19 mouse cellular contexts compared by ENCODE assay signal in genomic region chr7:27384134-27384533, GRCm38 (mm10). TPM values are rescaled to one million over a fixed set of nuclear protein-coding genes. Genes with fewer than 3 reads are reported as not detected.
A peak's percentile ranks its signal among the peaks of the same experiment; 100 is the strongest.
DNase-seq lines count a peak whose midpoint lies in the region; ATAC-seq and TF ChIP-seq lines count a peak whose summit lies in the region.
"Had no signal": no experiment of that assay in that cellular context is flagged by ENCODE, and none has a peak within 500 bp of the region (broad histone marks: within the 10 kb centered on the region; RNA-seq: fewer than 3 reads in every experiment).

No protein-coding gene starts in this region.

- no peak overlapping the region for H3K4me3 ChIP-seq in hindbrain, postnatal 0 days (ENCODE audit: low read length)
- H3K4me3 ChIP-seq in hindbrain, embryonic 10.5 days = no peak overlapping the region
- H3K4me3 ChIP-seq in midbrain, embryonic 13.5 days (replicated peaks) = no peak overlapping the region
- H3K4me3 ChIP-seq in midbrain, embryonic 16.5 days (ENCODE audit: low read depth, low read length) = no peak overlapping the region
- H3K4me3 ChIP-seq: embryonic facial prominence, embryonic 12.5 days; heart, adult 2 months; heart, embryonic 15.5 days; limb, embryonic 12.5 days; myocyte; neural tube, embryonic 15.5 days had no signal

- H3K36me3 ChIP-seq in hindbrain, postnatal 0 days (ENCODE audit: insufficient read depth, low read length) = no peaks in the 10 kb centered on the region
- H3K36me3 ChIP-seq in hindbrain, embryonic 10.5 days = no peaks in the 10 kb centered on the region
- no peaks in the 10 kb centered on the region for H3K36me3 ChIP-seq in midbrain, embryonic 13.5 days
- no peaks in the 10 kb centered on the region for H3K36me3 ChIP-seq in midbrain, embryonic 16.5 days (ENCODE audit: control insufficient read depth, insufficient read depth, low read length)
- H3K36me3 ChIP-seq: embryonic facial prominence, embryonic 12.5 days; heart, embryonic 15.5 days; limb, embryonic 12.5 days; neural tube, embryonic 15.5 days had no signal

- no peak overlapping the region for H3K4me2 ChIP-seq in hindbrain, postnatal 0 days (ENCODE audit: low read depth, low read length)
- no peak overlapping the region for H3K4me2 ChIP-seq in midbrain, embryonic 13.5 days (replicated peaks)
- no peak overlapping the region for H3K4me2 ChIP-seq in midbrain, embryonic 16.5 days (ENCODE audit: low read length)
- H3K4me2 ChIP-seq: embryonic facial prominence, embryonic 12.5 days; heart, embryonic 15.5 days; limb, embryonic 12.5 days; midbrain, embryonic 11.5 days; neural tube, embryonic 15.5 days had no signal

- no peak overlapping the region for H3K27ac ChIP-seq in hindbrain, postnatal 0 days
- H3K27ac ChIP-seq in hindbrain, embryonic 10.5 days = no peak overlapping the region
- no peak overlapping the region for H3K27ac ChIP-seq in midbrain, embryonic 13.5 days
- no peak overlapping the region for H3K27ac ChIP-seq in midbrain, embryonic 16.5 days (ENCODE audit: low read length)
- H3K27ac ChIP-seq: embryonic facial prominence, embryonic 12.5 days; heart, adult 2 months; heart, embryonic 15.5 days; limb, embryonic 12.5 days; neural tube, embryonic 15.5 days; stomach, postnatal 0 days had no signal

- H3K9ac ChIP-seq in hindbrain, postnatal 0 days (replicated peaks; ENCODE audit: low read length) = no peak overlapping the region
- 0 out of 2 replicates have a peak overlapping the region, but pooled peaks have one; percentile 7 for H3K9ac ChIP-seq in midbrain, embryonic 13.5 days (replicated peaks)
- H3K9ac ChIP-seq in midbrain, embryonic 16.5 days (ENCODE audit: low read depth, low read length) = no peak overlapping the region
- H3K9ac ChIP-seq: embryonic facial prominence, embryonic 12.5 days; forebrain, postnatal 0 days; heart, embryonic 15.5 days; limb, embryonic 12.5 days; neural tube, embryonic 15.5 days had no signal

- 64% methylated on average over 5 of the region's 5 CpGs for WGBS in hindbrain, postnatal 0 days
- 65% methylated on average over 5 of the region's 5 CpGs for WGBS in hindbrain, embryonic 10.5 days
- WGBS in midbrain, embryonic 13.5 days = 64% methylated on average over 5 of the region's 5 CpGs
- 63% methylated on average over 5 of the region's 5 CpGs for WGBS in midbrain, embryonic 16.5 days

- no peaks in the 10 kb centered on the region for H3K27me3 ChIP-seq in hindbrain, postnatal 0 days (ENCODE audit: insufficient read depth, low read length)
- H3K27me3 ChIP-seq in hindbrain, embryonic 10.5 days (ENCODE audit: insufficient read depth, poor library complexity, severe bottlenecking) = peaks cover 11% of the 10 kb centered on the region
- peaks cover 15% of the 10 kb centered on the region for H3K27me3 ChIP-seq in midbrain, embryonic 13.5 days
- peaks cover 2% of the 10 kb centered on the region; the same call in 1 of the 2 replicates for H3K27me3 ChIP-seq in midbrain, embryonic 16.5 days (ENCODE audit: control insufficient read depth, insufficient read depth, low read depth, low read length)

- no peak for DNase-seq in hindbrain, postnatal 0 days (ENCODE audit: low spot score)
- DNase-seq in hindbrain, embryonic 10.5 days (ENCODE audit: low spot score) = no peak
- peak; percentile 75 for DNase-seq in cerebellum, adult 18-20 months
- DNase-seq in thymus, postnatal 0 days (ENCODE audit: low spot score) = no peak
- DNase-seq in left cerebral cortex, adult 11 months (ENCODE audit: low spot score) = no peak

- H3K4me1 ChIP-seq in hindbrain, postnatal 0 days (ENCODE audit: insufficient read depth, low read length) = no peaks in the 10 kb centered on the region
- peaks cover 8% of the 10 kb centered on the region; the same call in 1 of the 2 replicates for H3K4me1 ChIP-seq in hindbrain, embryonic 10.5 days (replicated peaks)
- 0 out of 2 replicates have a peak, but pooled peaks cover 3% of the 10 kb centered on the region for H3K4me1 ChIP-seq in midbrain, embryonic 13.5 days (replicated peaks)
- no peaks in the 10 kb centered on the region for H3K4me1 ChIP-seq in midbrain, embryonic 16.5 days (ENCODE audit: control insufficient read depth, insufficient read depth, low read length)
- H3K4me1 ChIP-seq: heart, embryonic 15.5 days; limb, embryonic 12.5 days; neural tube, embryonic 15.5 days had no signal

- no peak for TF ChIP-seq CTCF in hindbrain, postnatal 0 days (IDR thresholded peaks at IDR 0.05; ENCODE audit: low read depth)

- no peaks in the 10 kb centered on the region for H3K9me3 ChIP-seq in hindbrain, postnatal 0 days (ENCODE audit: low read length)
- no peaks in the 10 kb centered on the region for H3K9me3 ChIP-seq in hindbrain, embryonic 10.5 days
- H3K9me3 ChIP-seq in midbrain, embryonic 13.5 days = no peaks in the 10 kb centered on the region
- H3K9me3 ChIP-seq in midbrain, embryonic 16.5 days (replicated peaks; ENCODE audit: control insufficient read depth, low read length, poor library complexity, severe bottlenecking) = no peaks in the 10 kb centered on the region
- H3K9me3 ChIP-seq: embryonic facial prominence, embryonic 12.5 days; heart, embryonic 15.5 days; limb, embryonic 12.5 days; neural tube, embryonic 15.5 days had no signal

- ATAC-seq in hindbrain, postnatal 0 days = 0 out of 2 replicates have a peak, but pooled peaks have one; percentile 35
- ATAC-seq in midbrain, embryonic 13.5 days = no peak
- no peak for ATAC-seq in midbrain, embryonic 16.5 days

RNA-seq across cellular contexts. Expression of gene Gm20479, which starts 26.9 kb away (rescaled TPM):
- total RNA-seq in hindbrain, postnatal 0 days (2014; rRNA removed) = not detected in 2 replicates
- polyA plus RNA-seq in hindbrain, postnatal 0 days (2015; fragmentation: Nextera tagmentation; extraction: Ambion mirVana) = not detected in 2 replicates
- polyA plus RNA-seq in hindbrain, embryonic 10.5 days (2016; fragmentation: Nextera tagmentation; extraction: Ambion mirVana) = 0.50 TPM in 1 of 2 replicates, not detected in the other
- polyA plus RNA-seq in midbrain, embryonic 13.5 days (2015; fragmentation: Nextera tagmentation; extraction: Ambion mirVana) = 0.53 TPM in 1 of 2 replicates, not detected in the other
- not detected in 2 replicates for polyA plus RNA-seq in midbrain, embryonic 16.5 days (2015; fragmentation: Nextera tagmentation; extraction: Ambion mirVana)
- 0.44 TPM in 1 of 2 replicates, not detected in the other for polyA plus RNA-seq in thymus, postnatal 0 days (2015; fragmentation: Nextera tagmentation; extraction: Ambion mirVana)
- total RNA-seq: common myeloid progenitor, adult 5-6 weeks; forebrain, postnatal 0 days; gastrocnemius, postnatal 10 days; layer of hippocampus, postnatal 36 days had no signal
- polyA plus RNA-seq: forebrain, postnatal 0 days; heart, adult 2 months; heart, embryonic 15.5 days; limb, embryonic 12.5 days; midbrain, embryonic 11.5 days; neural tube, embryonic 15.5 days had no signal

RNA-seq across cellular contexts. Expression of gene Shkbp1, which starts 28.3 kb away (rescaled TPM):
- 27.0 and 31.2 TPM in 2 replicates for total RNA-seq in hindbrain, postnatal 0 days (2014; rRNA removed)
- polyA plus RNA-seq in hindbrain, postnatal 0 days (2015; fragmentation: Nextera tagmentation; extraction: Ambion mirVana) = 20.0 and 20.2 TPM in 2 replicates
- 76.3 and 87.4 TPM in 2 replicates for polyA plus RNA-seq in hindbrain, embryonic 10.5 days (2016; fragmentation: Nextera tagmentation; extraction: Ambion mirVana)
- polyA plus RNA-seq in midbrain, embryonic 13.5 days (2015; fragmentation: Nextera tagmentation; extraction: Ambion mirVana) = 67.2 and 84.3 TPM in 2 replicates
- 47.4 and 55.1 TPM in 2 replicates for polyA plus RNA-seq in midbrain, embryonic 16.5 days (2015; fragmentation: Nextera tagmentation; extraction: Ambion mirVana)
- polyA plus RNA-seq in thymus, postnatal 0 days (2015; fragmentation: Nextera tagmentation; extraction: Ambion mirVana) = 45.1 and 46.3 TPM in 2 replicates

RNA-seq across cellular contexts. Expression of gene Ltbp4, which starts 46.6 kb away (rescaled TPM):
- 34.8 and 41.2 TPM in 2 replicates for total RNA-seq in hindbrain, postnatal 0 days (2014; rRNA removed)
- 10.5 and 10.6 TPM in 2 replicates for polyA plus RNA-seq in hindbrain, postnatal 0 days (2015; fragmentation: Nextera tagmentation; extraction: Ambion mirVana)
- polyA plus RNA-seq in hindbrain, embryonic 10.5 days (2016; fragmentation: Nextera tagmentation; extraction: Ambion mirVana) = 5.8 and 7.5 TPM in 2 replicates
- 8.0 and 9.1 TPM in 2 replicates for polyA plus RNA-seq in midbrain, embryonic 13.5 days (2015; fragmentation: Nextera tagmentation; extraction: Ambion mirVana)
- polyA plus RNA-seq in midbrain, embryonic 16.5 days (2015; fragmentation: Nextera tagmentation; extraction: Ambion mirVana) = 14.1 and 14.3 TPM in 2 replicates
- 3.6 and 5.6 TPM in 2 replicates for polyA plus RNA-seq in thymus, postnatal 0 days (2015; fragmentation: Nextera tagmentation; extraction: Ambion mirVana)
- total RNA-seq: common myeloid progenitor, adult 5-6 weeks had no signal

Comparison
In these comparisons a context has a peak if more than half of its experiments do, and no peak if none do; other contexts are left out.
1. DNase-seq: peak in cerebellum, adult 18-20 months (2 of 2); none in hindbrain, postnatal 0 days (single experiment), hindbrain, embryonic 10.5 days (single experiment), thymus, postnatal 0 days (single experiment) and left cerebral cortex, adult 11 months (single experiment).